Mouse (Mus musculus) liver, embryonic 14.5 days (tissue): ENCODE data around the gene Chd6. TPM values are rescaled to one million over a fixed set of nuclear protein-coding genes. Genes with fewer than 3 reads are reported as not detected.

Experiments
- ATAC-seq: fragments of 200-750 bp; cut with Nextera tagmentation; 2 replicates; pipeline ENCODE4 v1.8.0; 2017; ENCODE audit warnings: moderate number of reproducible peaks, mild to moderate bottlenecking, moderate library complexity; ENCODE audit not compliant: insufficient read depth
- DNase-seq, 3 experiments: peaks; one replicate each; pipeline ENCODE4 v3.0.0-alpha.2; 2012 to 2013; ENCODE audit warnings: low read depth in 3 of 3, low spot score in 3 of 3
- H3K27ac ChIP-seq: fragments of 300-500 bp; sonication (generic); 2 replicates; pipeline ENCODE4 v1.5.1; 2014; ENCODE audit warnings: moderate library complexity, mild to moderate bottlenecking, control low read depth, inconsistent platforms
- H3K27me3 ChIP-seq: fragments of 300-500 bp; sonication (generic); 2 replicates; pipeline ENCODE4 v1.6.1; 2014; ENCODE audit warnings: mild to moderate bottlenecking, low read length, moderate library complexity; ENCODE audit not compliant: control insufficient read depth, insufficient read depth
- H3K36me3 ChIP-seq: fragments of 300-500 bp; sonication (generic); replicated peaks from 2 replicates; pipeline ENCODE4 v1.6.1; 2014; ENCODE audit warnings: low read depth; ENCODE audit not compliant: control insufficient read depth, insufficient read depth
- H3K4me1 ChIP-seq, 2 experiments: fragments of 200-500 bp in 1 of 2; fragments of 300-500 bp in 1 of 2; sonication (generic) in 1 of 2; replicated peaks; 2 replicates each; pipeline ENCODE4 v1.6.1; 2012 to 2014; ENCODE audit warnings: antibody characterized with exemption in 1 of 2, inconsistent platforms in 1 of 2, low read length in 1 of 2; ENCODE audit not compliant: control insufficient read depth in 2 of 2, insufficient read depth in 2 of 2
- H3K4me2 ChIP-seq: fragments of 300-500 bp; sonication (generic); 2 replicates; pipeline ENCODE4 v1.6.1; 2014; ENCODE audit warnings: low read depth, mild to moderate bottlenecking, control low read depth, moderate library complexity
- H3K4me3 ChIP-seq, 2 experiments: fragments of 200-500 bp in 1 of 2; fragments of 300-500 bp in 1 of 2; sonication (generic) in 1 of 2; 2 replicates each; pipeline ENCODE4 v1.5.1; 2012 to 2014; ENCODE audit warnings: low read depth in 2 of 2, low read length in 2 of 2, mild to moderate bottlenecking in 2 of 2, control low read depth in 1 of 2, inconsistent platforms in 1 of 2, moderate library complexity in 1 of 2; ENCODE audit not compliant: insufficient read depth in 1 of 2
- H3K9ac ChIP-seq: fragments of 300-500 bp; sonication (generic); replicated peaks from 2 replicates; pipeline ENCODE4 v1.6.1; 2014; ENCODE audit warnings: mild to moderate bottlenecking, control low read depth, moderate library complexity
- H3K9me3 ChIP-seq: fragments of 300-500 bp; sonication (generic); 2 replicates; pipeline ENCODE4 v1.6.1; 2016; ENCODE audit warnings: low read length, mixed read lengths; ENCODE audit not compliant: control insufficient read depth
- CTCF ChIP-seq: IDR thresholded peaks from 2 replicates; pipeline ENCODE4 v1.5.1; 2016; ENCODE audit warnings: antibody characterized with exemption, low read depth, control low read depth
- EP300 ChIP-seq: IDR thresholded peaks from 2 replicates; pipeline ENCODE4 v1.6.1; 2016; ENCODE audit warnings: antibody characterized with exemption, low read depth
- WGBS: fragments of 180-500 bp; shearing (Covaris S2); extraction: QIAGEN DNeasy Blood & Tissue Kit; methylation state at CpG from one replicate; pipeline ENCODE4 v1.1.7; 2014; ENCODE audit not compliant: insufficient replicate concordance; 5-methylcytosine and 5-hydroxymethylcytosine counted together
- polyA plus RNA-seq, 2 experiments: library from polyadenylated mRNA; depleted of rRNA in 1 of 2; stranded (reverse) in 1 of 2; unstranded in 1 of 2; fragments of >200 nt; fragmentation: Nextera tagmentation in 1 of 2; extraction: Ambion mirVana in 1 of 2; gene quantifications; 2 replicates each; pipeline versions ENCODE4 v1.2.1 to v1.2.3; 2012 to 2014

Chd6 gene
- polyA plus RNA-seq, 2 experiments, result 3.1 to 3.6 TPM

DNA sequence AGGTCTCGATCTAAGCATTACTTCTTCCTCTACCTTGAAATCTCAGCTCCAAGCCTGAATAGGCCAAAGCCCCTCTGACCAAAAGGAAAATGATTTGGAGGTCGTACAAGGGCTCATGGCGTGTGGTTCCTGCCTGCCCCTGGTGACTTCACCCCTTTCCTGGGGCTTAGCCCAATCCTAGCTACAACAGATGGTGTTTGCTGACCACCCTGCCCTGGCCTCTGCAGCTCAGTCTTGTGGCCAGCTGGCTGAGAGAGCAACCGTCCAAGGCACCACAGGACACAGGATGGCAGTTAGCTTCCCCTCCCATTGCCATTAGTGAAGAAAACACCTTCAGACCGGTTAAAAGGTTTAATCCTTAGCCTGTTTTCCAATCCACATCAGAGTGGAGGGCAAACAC is 202.8 kb downstream of the Chd6 start:
- H3K4me2 ChIP-seq, result no peak overlapping the region
- ATAC-seq (no peak), DNase-seq (no peak)
- no peak overlapping the region for H3K27ac ChIP-seq
- WGBS, result 53% methylated on average over 5 of the region's 5 CpGs
- no peak overlapping the region for H3K4me3 ChIP-seq
- no peaks in the 10 kb centered on the region for H3K9me3 ChIP-seq
- no peak overlapping the region for H3K9ac ChIP-seq
- TF ChIP-seq CTCF (no peak), EP300 (no peak)
- H3K36me3 ChIP-seq, result no peaks in the 10 kb centered on the region
- no peaks in the 10 kb centered on the region for H3K4me1 ChIP-seq
- H3K27me3 ChIP-seq, result peaks cover 6% of the 10 kb centered on the region

- H3K27ac ChIP-seq, result no peak overlapping the region
- no peaks in the 10 kb centered on the region for H3K4me1 ChIP-seq
- H3K27me3 ChIP-seq, result no peaks in the 10 kb centered on the region; the same call in 1 of the 2 replicates
- H3K9ac ChIP-seq, result no peak overlapping the region
- H3K9me3 ChIP-seq, result no peaks in the 10 kb centered on the region
- no peak for DNase-seq
- TF ChIP-seq EP300 (no peak), CTCF (no peak)
- WGBS, result 84% methylated on average over 12 of the region's 12 CpGs
- H3K36me3 ChIP-seq, result no peaks in the 10 kb centered on the region
- H3K4me2 ChIP-seq, result no peak overlapping the region
- ATAC-seq, result no peak
- H3K4me3 ChIP-seq, result no peak overlapping the region
Measured at GRCm38 (mm10) chr2:160905301-160905700, 203.6 kb downstream of the Chd6 start.

DNA sequence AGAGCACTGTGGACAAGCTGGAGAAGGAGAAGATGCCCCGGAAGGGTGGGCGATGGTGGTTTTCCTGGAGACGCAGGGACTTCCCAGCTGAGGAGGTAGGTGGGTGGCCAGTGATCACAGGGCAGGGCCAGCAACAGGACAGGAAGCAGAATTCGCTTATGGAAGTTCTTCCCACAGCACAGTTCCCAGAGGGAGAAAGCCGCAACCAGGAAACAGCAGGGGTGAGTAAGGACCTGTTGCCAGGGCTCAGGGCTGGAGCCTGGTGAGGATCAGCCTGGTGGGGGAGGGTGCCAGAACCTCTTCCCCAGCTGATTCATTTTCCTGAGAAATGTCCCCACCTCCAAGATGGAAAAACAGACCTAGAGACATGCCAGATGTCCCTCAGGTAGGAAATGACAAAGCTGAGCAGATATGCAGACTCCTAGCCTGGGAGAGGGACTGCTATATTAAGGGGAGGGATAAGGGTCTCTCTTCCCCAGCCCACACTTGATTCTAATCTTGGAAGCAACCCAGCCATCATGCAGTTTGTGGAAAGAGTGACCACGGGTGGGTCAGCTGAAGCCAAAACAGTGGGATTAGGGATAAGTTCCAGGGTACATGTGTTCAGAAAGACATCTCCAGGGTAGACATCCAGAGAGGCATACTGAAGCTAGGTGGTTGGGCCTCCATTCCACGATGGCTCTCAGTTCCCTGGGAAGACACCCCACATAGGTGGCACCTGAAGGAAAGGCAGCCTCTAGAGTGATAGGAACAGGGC is 207.0 kb downstream of the Chd6 start:
- Histone ChIP-seq H3K4me1 (no peaks in the 10 kb centered on the region), H3K9ac (no peak overlapping the region), H3K36me3 (no peaks in the 10 kb centered on the region), H3K27ac (no peak overlapping the region), H3K9me3 (no peaks in the 10 kb centered on the region), H3K27me3 (no peaks in the 10 kb centered on the region), H3K4me2 (no peak overlapping the region), H3K4me3 (no peak overlapping the region)
- WGBS, result 41% methylated on average over 7 of the region's 7 CpGs
- ATAC-seq (no peak), DNase-seq (no peak)
- TF ChIP-seq CTCF, result no peak
- TF ChIP-seq EP300, result no peak

Other genes starting within 250 kb of the Chd6 start
- gene Zhx3, start 236.1 kb downstream of the Chd6 start, polyA plus RNA-seq (2012; rRNA removed), result 0.49 and 0.73 TPM in 2 replicates
- 1.4 and 1.6 TPM in 2 replicates for gene Zhx3, start 236.1 kb downstream of the Chd6 start, polyA plus RNA-seq (2014; fragmentation: Nextera tagmentation; extraction: Ambion mirVana)
- 0.49 and 0.52 TPM in 2 replicates for gene Lpin3, start 228.4 kb downstream of the Chd6 start, polyA plus RNA-seq (2012; rRNA removed)
- 0.29 and 0.67 TPM in 2 replicates for gene Lpin3, start 228.4 kb downstream of the Chd6 start, polyA plus RNA-seq (2014; fragmentation: Nextera tagmentation; extraction: Ambion mirVana)
- 0.14 and 0.20 TPM in 2 replicates for gene Emilin3, start 196.7 kb downstream of the Chd6 start, polyA plus RNA-seq (2012; rRNA removed)
- 0.08 TPM in 1 of 2 replicates, not detected in the other for gene Emilin3, start 196.7 kb downstream of the Chd6 start, polyA plus RNA-seq (2014; fragmentation: Nextera tagmentation; extraction: Ambion mirVana)